ENCODE assay signal across 19 mouse cellular contexts in the genomic region with DNA sequence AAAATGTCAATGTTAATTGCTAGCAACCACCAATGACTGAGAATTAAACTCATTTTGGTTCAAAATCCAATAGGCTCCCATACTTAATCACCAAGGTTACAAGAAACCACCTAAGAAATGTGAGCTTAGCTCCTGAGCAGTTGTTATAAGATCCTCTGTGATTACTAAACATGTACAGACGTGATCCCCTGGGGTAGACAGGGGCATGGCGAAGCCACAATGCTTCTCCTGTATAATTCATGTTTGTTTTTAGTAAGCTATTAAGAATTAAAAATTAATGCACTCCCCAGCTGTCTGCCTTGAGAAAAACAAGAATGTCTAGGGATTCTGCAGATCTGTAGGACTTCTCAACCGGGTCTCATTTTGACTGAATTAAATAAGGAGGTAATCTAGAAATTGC.
"Had no signal": no experiment of that assay in that cellular context is flagged by ENCODE, and none has a peak within 500 bp of the region (broad histone marks: within the 10 kb centered on the region; RNA-seq: fewer than 3 reads in every experiment).

No protein-coding gene starts in this region.

- H3K4me2 ChIP-seq: liver, embryonic 11.5 days; liver, embryonic 13.5 days; liver, embryonic 15.5 days; lung, embryonic 15.5 days; midbrain, embryonic 13.5 days had no signal

- H3K36me3 ChIP-seq: liver, embryonic 13.5 days; liver, embryonic 15.5 days; lung, embryonic 15.5 days; midbrain, embryonic 13.5 days had no signal

- H3K4me3 ChIP-seq: liver, embryonic 13.5 days; liver, embryonic 15.5 days; lung, embryonic 15.5 days; megakaryocyte, embryonic 14.5 days; midbrain, embryonic 13.5 days had no signal

- H3K9ac ChIP-seq: liver, embryonic 13.5 days; liver, embryonic 15.5 days; liver, postnatal 0 days; lung, embryonic 15.5 days; midbrain, embryonic 13.5 days had no signal

- H3K27ac ChIP-seq: liver, embryonic 13.5 days; liver, embryonic 15.5 days; lung, embryonic 15.5 days; macrophage; midbrain, embryonic 13.5 days had no signal

- H3K4me1 ChIP-seq: liver, embryonic 13.5 days; liver, embryonic 15.5 days; lung, embryonic 15.5 days; megakaryocyte, embryonic 14.5 days; midbrain, embryonic 13.5 days had no signal

- H3K27me3 ChIP-seq: liver, embryonic 13.5 days; liver, embryonic 15.5 days; lung, embryonic 15.5 days; megakaryocyte, embryonic 14.5 days; midbrain, embryonic 13.5 days had no signal

- H3K9me3 ChIP-seq: liver, embryonic 13.5 days; liver, embryonic 15.5 days; lung, embryonic 15.5 days; megakaryocyte, embryonic 14.5 days; midbrain, embryonic 13.5 days had no signal

- DNase-seq: liver; liver, embryonic 13.5 days; liver, postnatal 0 days; lung, adult 2 months; lung, postnatal 14 days; lung, postnatal 36 days; right cerebral cortex, postnatal 25 days; right cerebral cortex, postnatal 4 days; spleen, adult 18-20 months; thymus, adult 2 months; thymus, postnatal 25 days; thymus, postnatal 4 days had no signal

- ATAC-seq: liver, postnatal 0 days; lung, postnatal 0 days; midbrain, embryonic 13.5 days had no signal
